Mouse (Mus musculus): ENCODE measurements around the gene Rexo1.

Rexo1 gene

GRCm38 (mm10) chr10:80553997-80554396 lies 7.4 kb downstream of the Rexo1 start:
- DNase-seq (ENCODE audit: inconsistent ontology term), result no peak

- no peak for DNase-seq (ENCODE audit: inconsistent ontology term)
Measured at GRCm38 (mm10) chr10:80553575-80553974, 7.8 kb downstream of the Rexo1 start.

GRCm38 (mm10) chr10:80552364-80552763 lies 9.0 kb downstream of the Rexo1 start:
- no peak for DNase-seq (ENCODE audit: inconsistent ontology term)

- no peak for DNase-seq (ENCODE audit: inconsistent ontology term)
Measured at GRCm38 (mm10) chr10:80549279-80549678, 12.1 kb downstream of the Rexo1 start.

GRCm38 (mm10) chr10:80548428-80549006 lies 12.8 kb downstream of the Rexo1 start:
- peak; percentile 80 for DNase-seq (ENCODE audit: inconsistent ontology term)

GRCm38 (mm10) chr10:80547539-80547938 lies 13.8 kb downstream of the Rexo1 start:
- DNase-seq (ENCODE audit: inconsistent ontology term), result no peak

GRCm38 (mm10) chr10:80546945-80547344 lies 14.4 kb downstream of the Rexo1 start:
- DNase-seq (ENCODE audit: inconsistent ontology term), result no peak

GRCm38 (mm10) chr10:80545590-80545989 lies 15.8 kb downstream of the Rexo1 start:
- no peak for DNase-seq (ENCODE audit: inconsistent ontology term)

GRCm38 (mm10) chr10:80543873-80544272 lies 17.5 kb downstream of the Rexo1 start:
- DNase-seq (ENCODE audit: inconsistent ontology term), result no peak

- DNase-seq (ENCODE audit: inconsistent ontology term), result no peak
Measured at GRCm38 (mm10) chr10:80539493-80539892, 21.9 kb downstream of the Rexo1 start.

GRCm38 (mm10) chr10:80538710-80539394 lies 22.5 kb downstream of the Rexo1 start, which contains the start of gene Atp8b3:
TSS of gene Atp8b3 (minus strand) at chr10:80539124.
- peak; percentile 85 for DNase-seq (ENCODE audit: inconsistent ontology term)

GRCm38 (mm10) chr10:80538180-80538579 lies 23.2 kb downstream of the Rexo1 start:
- DNase-seq (ENCODE audit: inconsistent ontology term), result peak; percentile 61

- no peak for DNase-seq (ENCODE audit: inconsistent ontology term)
Measured at GRCm38 (mm10) chr10:80535711-80536110, 25.6 kb downstream of the Rexo1 start.

GRCm38 (mm10) chr10:80535071-80535470 lies 26.3 kb downstream of the Rexo1 start:
- DNase-seq (ENCODE audit: inconsistent ontology term), result no peak

- DNase-seq (ENCODE audit: inconsistent ontology term), result no peak
Measured at GRCm38 (mm10) chr10:80533704-80534103, 27.7 kb downstream of the Rexo1 start.

GRCm38 (mm10) chr10:80532783-80533182 lies 28.6 kb downstream of the Rexo1 start:
- DNase-seq (ENCODE audit: inconsistent ontology term), result no peak

- DNase-seq (ENCODE audit: inconsistent ontology term), result no peak
Measured at GRCm38 (mm10) chr10:80526172-80526571, 35.2 kb downstream of the Rexo1 start.

GRCm38 (mm10) chr10:80523299-80523698 lies 38.1 kb downstream of the Rexo1 start:
- DNase-seq (ENCODE audit: inconsistent ontology term), result no peak

- DNase-seq (ENCODE audit: inconsistent ontology term), result no peak
Measured at GRCm38 (mm10) chr10:80519287-80519686, 42.1 kb downstream of the Rexo1 start.

- no peak for DNase-seq (ENCODE audit: inconsistent ontology term)
Measured at GRCm38 (mm10) chr10:80513739-80514138, 47.6 kb downstream of the Rexo1 start.

- peak; percentile 37 for DNase-seq (ENCODE audit: inconsistent ontology term)
Measured at GRCm38 (mm10) chr10:80510273-80510660, 51.1 kb downstream of the Rexo1 start.

- DNase-seq (ENCODE audit: inconsistent ontology term), result peak; percentile 66
Measured at GRCm38 (mm10) chr10:80509412-80510272, 51.7 kb downstream of the Rexo1 start.

All from Muller cell, postnatal 12 days (primary cell).